ENCODE assay signal across 8 mouse cellular contexts in genomic region chr16:13257528-13257835, GRCm38 (mm10). TPM values are rescaled to one million over a fixed set of nuclear protein-coding genes. Genes with fewer than 3 reads are reported as not detected.
A peak's percentile ranks its signal among the peaks of the same experiment; 100 is the strongest.
DNase-seq lines count a peak whose midpoint lies in the region; ATAC-seq and TF ChIP-seq lines count a peak whose summit lies in the region.

No protein-coding gene starts in this region.

- no peak overlapping the region for H3K27ac ChIP-seq in limb, embryonic 11.5 days (replicated peaks; ENCODE audit: low read depth, low read length)
- no peak overlapping the region for H3K27ac ChIP-seq in olfactory bulb, adult 2 months (ENCODE audit: insufficient read depth, low read depth, low read length)

- ATAC-seq in limb, embryonic 11.5 days (ENCODE audit: insufficient number of reproducible peaks, low FRiP score, low TSS enrichment, low read depth), result no peak

- H3K4me3 ChIP-seq in lung, adult 2 months (replicated peaks; ENCODE audit: extremely low read depth, low read depth, low read length), result peak overlapping the region; percentile 98
- H3K4me3 ChIP-seq in limb, embryonic 11.5 days (ENCODE audit: low read depth, low read length), result peak overlapping the region; percentile 74; the same call in 1 of the 2 replicates
- 0 out of 2 replicates have a peak overlapping the region, but pooled peaks have one; percentile 91 for H3K4me3 ChIP-seq in olfactory bulb, adult 2 months (ENCODE audit: insufficient read depth, low read depth, low read length)

- no peak for TF ChIP-seq POLR2A in lung, adult 2 months (IDR thresholded peaks at IDR 0.05; ENCODE audit: borderline replicate concordance, extremely low read depth, low read depth, low read length)
- TF ChIP-seq POLR2A in olfactory bulb, adult 2 months (IDR thresholded peaks at IDR 0.05; ENCODE audit: insufficient read depth, low read depth, low read length), result no peak

- 24% methylated on average over 5 of the region's 5 CpGs for WGBS in lung, adult 2 months
- WGBS in limb, embryonic 11.5 days, result 56% methylated on average over 5 of the region's 5 CpGs
- 27% methylated on average over 5 of the region's 5 CpGs for WGBS in olfactory bulb, adult 2 months

- H3K27me3 ChIP-seq in limb, embryonic 11.5 days (ENCODE audit: control insufficient read depth, insufficient read depth, low read length), result no peaks in the 10 kb centered on the region

- no peaks in the 10 kb centered on the region for H3K9me3 ChIP-seq in limb, embryonic 11.5 days (ENCODE audit: control insufficient read depth, low read length)

- peak overlapping the region; percentile 92; the same call in 1 of the 2 replicates for H3K9ac ChIP-seq in limb, embryonic 11.5 days (ENCODE audit: low read length)

- no peak for DNase-seq in lung, adult 2 months
- no peak for DNase-seq in lung, postnatal 14 days
- DNase-seq in fat pad, adult 2 months (ENCODE audit: extremely low read depth, low read depth, low spot score), result peak; percentile 80
- DNase-seq in limb, embryonic 11.5 days (ENCODE audit: low spot score), result no peak
- DNase-seq in adrenal gland, postnatal 36 days, result no peak
- no peak for DNase-seq in right cerebral cortex, postnatal 14 days
- DNase-seq in cerebellum, adult 18-20 months, result no peak

- no peaks in the 10 kb centered on the region for H3K36me3 ChIP-seq in limb, embryonic 11.5 days (ENCODE audit: control insufficient read depth, insufficient read depth, low read length)

- H3K4me2 ChIP-seq in limb, embryonic 11.5 days (ENCODE audit: low read depth, severe bottlenecking), result peak overlapping the region; percentile 67

- no peak for TF ChIP-seq CTCF in lung, adult 2 months (IDR thresholded peaks at IDR 0.05; ENCODE audit: insufficient read depth, low read length)
- TF ChIP-seq CTCF in olfactory bulb, adult 2 months (IDR thresholded peaks at IDR 0.05; ENCODE audit: insufficient read depth, low read depth, low read length), result no peak

- H3K4me1 ChIP-seq in lung, adult 2 months (ENCODE audit: control insufficient read depth, insufficient read depth, low read length), result peaks cover 8% of the 10 kb centered on the region
- H3K4me1 ChIP-seq in limb, embryonic 11.5 days (ENCODE audit: control insufficient read depth, insufficient read depth, low read length), result peaks cover 7% of the 10 kb centered on the region; the same call in 1 of the 2 replicates
- peaks cover 9% of the 10 kb centered on the region for H3K4me1 ChIP-seq in olfactory bulb, adult 2 months (ENCODE audit: control insufficient read depth, insufficient read depth, low read length)

RNA-seq across cellular contexts. Expression of gene Mrtfb, which starts 1.2 kb away (rescaled TPM):
- polyA plus RNA-seq in lung, adult 2 months (2012; rRNA removed), result 13.2 and 15.8 TPM in 2 replicates
- 28.1 and 32.5 TPM in 2 replicates for polyA plus RNA-seq in limb, embryonic 11.5 days (2014; fragmentation: Nextera tagmentation; extraction: Ambion mirVana)
- polyA plus RNA-seq in olfactory bulb, adult 2 months (2012; ENCODE audit: insufficient read depth, insufficient read length, low replicate concordance, missing spikeins), result 36.5 TPM in 1 of 2 replicates, not detected in the other
- total RNA-seq in adrenal gland, postnatal 36 days (2021), result 10 to 100 TPM; 32.7 to 32.9 TPM
